Mouse (Mus musculus) G1E (cell line): ENCODE data around the gene Polr2g.

Experiments
- CTCF ChIP-seq: IDR thresholded peaks from 2 replicates; pipeline ENCODE4 v1.5.1; 2012; ENCODE audit warnings: low read depth, low read length, inconsistent platforms, mixed read lengths
- GATA1 ChIP-seq: IDR thresholded peaks from 2 replicates; pipeline ENCODE4 v1.6.1; 2012; ENCODE audit warnings: borderline replicate concordance, low read length, inconsistent platforms, mixed read lengths
- GATA2 ChIP-seq: IDR thresholded peaks from 2 replicates; pipeline ENCODE4 v1.6.1; 2012; ENCODE audit warnings: low read depth, low read length, inconsistent platforms, borderline replicate concordance
- POLR2AphosphoS5 ChIP-seq: IDR thresholded peaks from 2 replicates; pipeline ENCODE4 v1.6.1; 2012; ENCODE audit warnings: low read depth, low read length, inconsistent platforms; ENCODE audit not compliant: insufficient replicate concordance
- TAL1 ChIP-seq: conservative IDR thresholded peaks from 2 replicates; pipeline ENCODE4 v1.6.1; 2012; ENCODE audit warnings: low read depth, low read length, inconsistent platforms, mixed read lengths

DNA sequence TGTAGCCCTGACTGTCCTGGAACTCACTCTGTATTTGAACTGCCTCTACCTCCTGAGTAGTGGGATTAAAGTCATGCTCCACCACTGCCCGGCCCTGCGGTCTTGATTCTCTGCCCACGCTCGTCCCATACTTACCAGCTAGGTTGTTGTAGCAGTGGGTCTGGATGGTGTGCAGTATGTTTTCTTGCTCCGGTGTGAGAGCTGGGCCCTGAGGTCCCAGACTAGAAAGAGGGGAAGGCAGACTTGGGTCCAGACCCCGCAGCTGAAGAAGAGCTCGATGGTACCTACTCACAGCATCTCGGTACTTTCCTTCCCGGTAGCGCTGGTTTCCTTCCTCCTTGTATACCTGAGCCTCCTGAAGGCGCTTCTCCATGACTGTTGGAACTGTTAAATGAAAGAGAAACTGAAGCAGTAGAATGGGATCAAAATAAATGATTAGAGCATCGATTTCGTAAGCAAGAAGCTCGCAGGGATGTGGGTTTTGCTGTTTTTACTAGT is 20.0 kb upstream of the Polr2g start:
- TF ChIP-seq CTCF (no peak), GATA1 (no peak), TAL1 (no peak), POLR2AphosphoS5 (no peak), GATA2 (no peak)
